ENCODE assay signal across 8 mouse cellular contexts in the genomic region with DNA sequence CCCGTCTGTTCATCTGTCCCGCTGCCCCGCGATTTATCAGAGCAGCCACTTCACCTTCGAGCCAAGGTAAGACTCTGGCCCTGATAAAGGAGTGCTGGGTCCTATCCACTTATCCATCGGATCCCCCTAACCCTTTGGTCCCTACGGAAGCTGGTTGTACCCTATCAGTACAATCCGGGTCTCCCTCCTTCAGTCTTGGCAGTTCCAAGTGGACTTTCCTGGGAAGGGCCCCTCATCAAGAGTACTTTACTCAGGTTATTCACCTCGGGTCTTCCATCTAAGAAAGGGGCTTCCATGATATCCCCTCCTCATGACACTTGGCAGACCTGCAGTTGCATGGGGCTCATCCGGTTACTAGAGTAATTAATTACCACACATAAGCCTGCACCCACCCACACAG. TPM values are rescaled to one million over a fixed set of nuclear protein-coding genes. Genes with fewer than 3 reads are reported as not detected.
DNase-seq lines count a peak whose midpoint lies in the region; ATAC-seq and TF ChIP-seq lines count a peak whose summit lies in the region.

No protein-coding gene starts in this region.

- peaks cover 86% of the 10 kb centered on the region for H3K27me3 ChIP-seq in heart, embryonic 13.5 days (replicated peaks)
- H3K27me3 ChIP-seq in ES-Bruce4 (ENCODE audit: control insufficient read depth, insufficient read depth, low read length, poor library complexity, severe bottlenecking): peaks cover 5% of the 10 kb centered on the region
- no peaks in the 10 kb centered on the region for H3K27me3 ChIP-seq in forebrain, embryonic 15.5 days
- H3K27me3 ChIP-seq in liver, embryonic 15.5 days: peaks cover 67% of the 10 kb centered on the region

- no peak for DNase-seq in heart, adult 9 months (ENCODE audit: low spot score in 2 of 2)
- DNase-seq in ovary, adult 18-20 months (ENCODE audit: low spot score): no peak
- no peak for DNase-seq in adrenal gland, postnatal 14 days
- DNase-seq in spleen, postnatal 36 days (ENCODE audit: low spot score in 2 of 2): no peak

- no peak for TF ChIP-seq EP300 in ES-Bruce4 (IDR thresholded peaks at IDR 0.05; ENCODE audit: insufficient read depth, low read depth, low read length)

- peak overlapping the region; percentile 54 for H3K4me3 ChIP-seq in heart, embryonic 13.5 days
- H3K4me3 ChIP-seq in ES-Bruce4 (ENCODE audit: low read depth, low read length): peak overlapping the region; percentile 66
- H3K4me3 ChIP-seq in forebrain, embryonic 15.5 days: peak overlapping the region; percentile 57
- peak overlapping the region; percentile 49 for H3K4me3 ChIP-seq in liver, embryonic 15.5 days (replicated peaks)

- H3K27ac ChIP-seq in heart, embryonic 13.5 days (replicated peaks): no peak overlapping the region
- no peak overlapping the region for H3K27ac ChIP-seq in ES-Bruce4 (ENCODE audit: insufficient read depth, low read length)
- H3K27ac ChIP-seq in forebrain, embryonic 15.5 days (replicated peaks): peak overlapping the region; percentile 72
- no peak overlapping the region for H3K27ac ChIP-seq in liver, embryonic 15.5 days (replicated peaks)

- WGBS in heart, embryonic 13.5 days: 9% methylated on average over 10 of the region's 10 CpGs
- WGBS in forebrain, embryonic 15.5 days: 16% methylated on average over 10 of the region's 10 CpGs
- WGBS in liver, embryonic 15.5 days (ENCODE audit: insufficient replicate concordance): 20% methylated on average over 10 of the region's 10 CpGs

- peak overlapping the region; percentile 82 for H3K4me2 ChIP-seq in heart, embryonic 13.5 days
- H3K4me2 ChIP-seq in forebrain, embryonic 15.5 days (replicated peaks): peak overlapping the region; percentile 73
- peak overlapping the region; percentile 71 for H3K4me2 ChIP-seq in liver, embryonic 15.5 days

- H3K36me3 ChIP-seq in heart, embryonic 13.5 days: no peaks in the 10 kb centered on the region
- H3K36me3 ChIP-seq in ES-Bruce4 (ENCODE audit: control insufficient read depth, insufficient read depth, low read length, poor library complexity, severe bottlenecking): no peaks in the 10 kb centered on the region
- H3K36me3 ChIP-seq in forebrain, embryonic 15.5 days: no peaks in the 10 kb centered on the region
- H3K36me3 ChIP-seq in liver, embryonic 15.5 days (replicated peaks): no peaks in the 10 kb centered on the region

- no peaks in the 10 kb centered on the region for H3K9me3 ChIP-seq in heart, embryonic 13.5 days
- H3K9me3 ChIP-seq in ES-Bruce4 (replicated peaks; ENCODE audit: control insufficient read depth, insufficient read depth, low read length, poor library complexity, severe bottlenecking): no peaks in the 10 kb centered on the region
- no peaks in the 10 kb centered on the region for H3K9me3 ChIP-seq in forebrain, embryonic 15.5 days
- H3K9me3 ChIP-seq in liver, embryonic 15.5 days (replicated peaks): no peaks in the 10 kb centered on the region

- peaks cover 11% of the 10 kb centered on the region for H3K4me1 ChIP-seq in heart, embryonic 13.5 days
- no peaks in the 10 kb centered on the region for H3K4me1 ChIP-seq in ES-Bruce4 (ENCODE audit: control insufficient read depth, insufficient read depth, low read length)
- H3K4me1 ChIP-seq in forebrain, embryonic 15.5 days: peaks cover 26% of the 10 kb centered on the region
- peaks cover 12% of the 10 kb centered on the region for H3K4me1 ChIP-seq in liver, embryonic 15.5 days (replicated peaks)

- no peak for TF ChIP-seq CTCF in ES-Bruce4 (IDR thresholded peaks at IDR 0.05; ENCODE audit: low read depth, low read length)

- no peak overlapping the region for H3K9ac ChIP-seq in heart, embryonic 13.5 days
- peak overlapping the region; percentile 44; the same call in 1 of the 2 replicates for H3K9ac ChIP-seq in ES-Bruce4 (ENCODE audit: low read depth, poor library complexity, severe bottlenecking)
- H3K9ac ChIP-seq in forebrain, embryonic 15.5 days (replicated peaks): peak overlapping the region; percentile 48
- H3K9ac ChIP-seq in liver, embryonic 15.5 days: no peak overlapping the region

- no peak for TF ChIP-seq POLR2A in ES-Bruce4 (IDR thresholded peaks at IDR 0.05; ENCODE audit: insufficient read depth, low read length)

- no peak for ATAC-seq in heart, embryonic 13.5 days (ENCODE audit: extremely low read depth, insufficient number of reproducible peaks, low FRiP score, low TSS enrichment)
- ATAC-seq in forebrain, embryonic 15.5 days (replicated peaks): peak; percentile 6; the same call in 1 of the 2 replicates
- peak; percentile 22; the same call in 1 of the 2 replicates for ATAC-seq in liver, embryonic 15.5 days (ENCODE audit: insufficient read depth)

RNA-seq across cellular contexts. Expression of a gene that starts 0.4 kb away (rescaled TPM):
- 0.04 TPM in 1 of 2 replicates, not detected in the other for polyA plus RNA-seq in heart, embryonic 13.5 days (2015; fragmentation: Nextera tagmentation; extraction: Ambion mirVana)
- 1.0 and 1.3 TPM in 2 replicates for polyA plus RNA-seq in ES-Bruce4 (2011; ENCODE audit: insufficient read depth, insufficient read length, low read depth, missing spikeins)
- 1.7 and 1.9 TPM in 2 replicates for polyA plus RNA-seq in forebrain, embryonic 15.5 days (2015; fragmentation: Nextera tagmentation; extraction: Ambion mirVana)
- polyA plus RNA-seq in liver, embryonic 15.5 days (2015; fragmentation: Nextera tagmentation; extraction: Ambion mirVana): 0.09 and 0.12 TPM in 2 replicates
- 0.70 and 0.79 TPM in 2 replicates for total RNA-seq in adrenal gland, postnatal 14 days (2021)

RNA-seq across cellular contexts. Expression of a gene that starts 12.3 kb away (rescaled TPM):
- polyA plus RNA-seq in heart, embryonic 13.5 days (2015; fragmentation: Nextera tagmentation; extraction: Ambion mirVana): not detected in 2 replicates
- not detected in 2 replicates for polyA plus RNA-seq in ES-Bruce4 (2011; ENCODE audit: insufficient read depth, insufficient read length, low read depth, missing spikeins)
- 3.4 and 3.5 TPM in 2 replicates for polyA plus RNA-seq in forebrain, embryonic 15.5 days (2015; fragmentation: Nextera tagmentation; extraction: Ambion mirVana)
- 0.03 TPM in 1 of 2 replicates, not detected in the other for polyA plus RNA-seq in liver, embryonic 15.5 days (2015; fragmentation: Nextera tagmentation; extraction: Ambion mirVana)
- total RNA-seq in adrenal gland, postnatal 14 days (2021): 0.07 and 0.30 TPM in 2 replicates

RNA-seq across cellular contexts. Expression of a gene that starts 35.0 kb away (rescaled TPM):
- polyA plus RNA-seq in heart, embryonic 13.5 days (2015; fragmentation: Nextera tagmentation; extraction: Ambion mirVana): 4.4 and 4.7 TPM in 2 replicates
- polyA plus RNA-seq in ES-Bruce4 (2011; ENCODE audit: insufficient read depth, insufficient read length, low read depth, missing spikeins): 19.9 and 21.2 TPM in 2 replicates
- polyA plus RNA-seq in forebrain, embryonic 15.5 days (2015; fragmentation: Nextera tagmentation; extraction: Ambion mirVana): 4.7 TPM in 2 replicates
- polyA plus RNA-seq in liver, embryonic 15.5 days (2015; fragmentation: Nextera tagmentation; extraction: Ambion mirVana): 1.7 and 1.9 TPM in 2 replicates
- 12.3 and 14.5 TPM in 2 replicates for total RNA-seq in adrenal gland, postnatal 14 days (2021)

RNA-seq across cellular contexts. Expression of a gene that starts 43.5 kb away (rescaled TPM):
- 17.0 and 20.8 TPM in 2 replicates for polyA plus RNA-seq in heart, embryonic 13.5 days (2015; fragmentation: Nextera tagmentation; extraction: Ambion mirVana)
- 2.1 and 2.6 TPM in 2 replicates for polyA plus RNA-seq in ES-Bruce4 (2011; ENCODE audit: insufficient read depth, insufficient read length, low read depth, missing spikeins)
- 32.2 and 33.1 TPM in 2 replicates for polyA plus RNA-seq in forebrain, embryonic 15.5 days (2015; fragmentation: Nextera tagmentation; extraction: Ambion mirVana)
- polyA plus RNA-seq in liver, embryonic 15.5 days (2015; fragmentation: Nextera tagmentation; extraction: Ambion mirVana): 0.39 and 0.40 TPM in 2 replicates
- 315 and 342 TPM in 2 replicates for total RNA-seq in adrenal gland, postnatal 14 days (2021)

Comparison
In these comparisons a context has a peak if more than half of its experiments do, and no peak if none do; other contexts are left out.
1. H3K9ac ChIP-seq: peak in ES-Bruce4 (single experiment) and forebrain, embryonic 15.5 days (single experiment); none in heart, embryonic 13.5 days (single experiment) and liver, embryonic 15.5 days (single experiment).
2. Peak in every context shown above with its lines, with median percentiles within 50 percentile points of each other: H3K4me2 ChIP-seq and H3K4me3 ChIP-seq.